Mouse (Mus musculus) forebrain, embryonic 10.5 days (tissue): ENCODE results near the gene Rhbdd1. TPM values are rescaled to one million over a fixed set of nuclear protein-coding genes. Genes with fewer than 3 reads are reported as not detected.
A peak's percentile ranks its signal among the peaks of the same experiment; 100 is the strongest.

ENCODE experiments used
- DNase-seq: peaks from one replicate; pipeline ENCODE4 v3.0.0-alpha.2; 2017; ENCODE audit warnings: low spot score; ENCODE audit errors: extremely low spot score
- H3K27ac ChIP-seq: fragments of 300-500 bp; sonication (generic); 2 replicates; pipeline ENCODE4 v1.5.1; 2016; ENCODE audit warnings: mild to moderate bottlenecking
- H3K27me3 ChIP-seq: fragments of 300-500 bp; sonication (generic); 2 replicates; pipeline ENCODE4 v1.6.1; 2016; ENCODE audit warnings: mild to moderate bottlenecking; ENCODE audit not compliant: poor library complexity, severe bottlenecking
- H3K36me3 ChIP-seq: fragments of 300-500 bp; sonication (generic); replicated peaks from 2 replicates; pipeline ENCODE4 v1.6.1; 2016; ENCODE audit warnings: mild to moderate bottlenecking, moderate library complexity
- H3K4me1 ChIP-seq: fragments of 300-500 bp; sonication (generic); 2 replicates; pipeline ENCODE4 v1.6.1; 2016
- H3K4me3 ChIP-seq: fragments of 300-500 bp; sonication (generic); 2 replicates; pipeline ENCODE4 v1.5.1; 2016; ENCODE audit warnings: mild to moderate bottlenecking, moderate library complexity
- H3K9me3 ChIP-seq: fragments of 300-500 bp; sonication (generic); 2 replicates; pipeline ENCODE4 v1.6.1; 2016; ENCODE audit warnings: mild to moderate bottlenecking, moderate library complexity
- WGBS: fragments of 180-500 bp; shearing (Covaris S2); methylation state at CpG from one replicate; pipeline ENCODE4 v1.1.7; 2016; 5-methylcytosine and 5-hydroxymethylcytosine counted together
- polyA plus RNA-seq: library from polyadenylated mRNA; unstranded; fragments of >200 nt; fragmentation: Nextera tagmentation; extraction: Ambion mirVana; gene quantifications from 2 replicates; pipeline ENCODE4 v1.2.1, GENCODE M21; 2016

Gene Rhbdd1
- polyA plus RNA-seq, 1 experiment from 2014 or later, result 10.2 TPM

GRCm38 (mm10) chr1:82287052-82287775 lies 29.0 kb upstream of the Rhbdd1 start:
- H3K27ac ChIP-seq, result peak overlapping the region; percentile 96

GRCm38 (mm10) chr1:82287776-82288325 lies 28.4 kb upstream of the Rhbdd1 start:
- peaks cover 23% of the 10 kb centered on the region for H3K9me3 ChIP-seq
- H3K36me3 ChIP-seq, result peaks cover 34% of the 10 kb centered on the region
- no peak for DNase-seq
- 95% methylated on average over 16 of the region's 16 CpGs for WGBS
- peaks cover 28% of the 10 kb centered on the region for H3K27me3 ChIP-seq
- H3K4me1 ChIP-seq, result peaks cover 92% of the 10 kb centered on the region
- H3K27ac ChIP-seq, result peak overlapping the region; percentile 96
- H3K4me3 ChIP-seq, result peak overlapping the region; percentile 80

More at GRCm38 (mm10) chr1:82287052-82287775, 29.0 kb upstream of the Rhbdd1 start:
- peaks cover 92% of the 10 kb centered on the region for H3K4me1 ChIP-seq
- no peak for DNase-seq
- H3K9me3 ChIP-seq, result peaks cover 23% of the 10 kb centered on the region
- peaks cover 36% of the 10 kb centered on the region for H3K36me3 ChIP-seq
- H3K4me3 ChIP-seq, result peak overlapping the region; percentile 80
- H3K27me3 ChIP-seq, result peaks cover 28% of the 10 kb centered on the region
- 74% methylated on average over 22 of the region's 22 CpGs for WGBS

GRCm38 (mm10) chr1:82288421-82288990 lies 27.7 kb upstream of the Rhbdd1 start:
- peaks cover 92% of the 10 kb centered on the region for H3K4me1 ChIP-seq
- H3K9me3 ChIP-seq, result peaks cover 23% of the 10 kb centered on the region
- no peak for DNase-seq
- H3K36me3 ChIP-seq, result peaks cover 34% of the 10 kb centered on the region
- WGBS, result 97% methylated on average over 18 of the region's 18 CpGs
- peaks cover 28% of the 10 kb centered on the region for H3K27me3 ChIP-seq
- H3K27ac ChIP-seq, result peak overlapping the region; percentile 97; the same call in 1 of the 2 replicates
- peak overlapping the region; percentile 80 for H3K4me3 ChIP-seq

GRCm38 (mm10) chr1:82289116-82289989 lies 26.9 kb upstream of the Rhbdd1 start:
- H3K4me3 ChIP-seq, result peak overlapping the region; percentile 80
- H3K4me1 ChIP-seq, result peaks cover 90% of the 10 kb centered on the region
- 77% methylated on average over 35 of the region's 35 CpGs for WGBS
- H3K36me3 ChIP-seq, result peaks cover 34% of the 10 kb centered on the region
- H3K27me3 ChIP-seq, result peaks cover 28% of the 10 kb centered on the region
- peak overlapping the region; percentile 97 for H3K27ac ChIP-seq
- H3K9me3 ChIP-seq, result peaks cover 23% of the 10 kb centered on the region
- no peak for DNase-seq

DNA sequence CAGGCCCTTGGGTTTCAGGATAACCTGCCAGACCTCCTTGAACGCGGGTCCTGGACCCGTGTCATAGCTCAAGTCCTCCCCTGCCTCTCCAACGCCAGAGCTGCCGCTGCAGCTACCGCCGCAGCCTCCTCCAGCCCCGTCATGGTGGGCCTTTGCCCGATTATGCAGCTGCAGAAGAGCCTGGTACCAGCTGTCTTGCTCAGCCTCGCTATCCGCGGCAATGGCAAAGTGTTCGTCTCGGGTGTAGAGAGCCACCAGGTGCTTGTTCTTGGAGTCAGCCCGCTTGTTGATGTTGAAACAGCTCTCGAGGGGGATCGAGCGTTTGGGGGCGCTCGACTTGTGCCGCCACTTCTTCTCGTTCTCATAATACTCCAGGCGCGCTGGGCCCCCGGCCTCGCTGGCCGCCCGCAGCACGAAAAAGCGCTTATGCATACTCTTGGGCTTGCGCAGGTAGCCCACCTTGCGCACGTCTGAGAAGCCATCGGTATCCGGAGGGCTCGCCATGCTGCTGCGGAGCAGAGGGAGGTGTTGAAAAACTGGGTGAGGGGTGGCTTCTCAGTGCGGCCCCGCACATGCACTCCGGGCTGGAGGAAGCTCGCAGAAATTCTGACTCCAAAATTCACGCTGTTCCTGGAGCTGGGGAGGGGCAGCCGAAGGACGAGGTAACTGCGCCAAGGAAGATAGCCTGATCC lies 26.1 kb upstream of the Rhbdd1 start:
- Histone ChIP-seq H3K4me3 (peak overlapping the region; percentile 80), H3K4me1 (peaks cover 82% of the 10 kb centered on the region), H3K9me3 (peaks cover 23% of the 10 kb centered on the region), H3K27me3 (peaks cover 28% of the 10 kb centered on the region), H3K36me3 (peaks cover 34% of the 10 kb centered on the region), H3K27ac (peak overlapping the region; percentile 97)
- under 1% methylated on average over 45 of the region's 45 CpGs for WGBS
- peak; percentile 58 for DNase-seq

- Histone ChIP-seq H3K36me3 (peaks cover 34% of the 10 kb centered on the region), H3K27ac (peak overlapping the region; percentile 97), H3K27me3 (peaks cover 28% of the 10 kb centered on the region), H3K4me3 (peak overlapping the region; percentile 80), H3K9me3 (peaks cover 23% of the 10 kb centered on the region), H3K4me1 (peaks cover 76% of the 10 kb centered on the region)
- DNase-seq, result peak; percentile 81
- WGBS, result under 1% methylated on average over 31 of the region's 31 CpGs
Measured at GRCm38 (mm10) chr1:82290723-82291150, 25.5 kb upstream of the Rhbdd1 start.

DNA sequence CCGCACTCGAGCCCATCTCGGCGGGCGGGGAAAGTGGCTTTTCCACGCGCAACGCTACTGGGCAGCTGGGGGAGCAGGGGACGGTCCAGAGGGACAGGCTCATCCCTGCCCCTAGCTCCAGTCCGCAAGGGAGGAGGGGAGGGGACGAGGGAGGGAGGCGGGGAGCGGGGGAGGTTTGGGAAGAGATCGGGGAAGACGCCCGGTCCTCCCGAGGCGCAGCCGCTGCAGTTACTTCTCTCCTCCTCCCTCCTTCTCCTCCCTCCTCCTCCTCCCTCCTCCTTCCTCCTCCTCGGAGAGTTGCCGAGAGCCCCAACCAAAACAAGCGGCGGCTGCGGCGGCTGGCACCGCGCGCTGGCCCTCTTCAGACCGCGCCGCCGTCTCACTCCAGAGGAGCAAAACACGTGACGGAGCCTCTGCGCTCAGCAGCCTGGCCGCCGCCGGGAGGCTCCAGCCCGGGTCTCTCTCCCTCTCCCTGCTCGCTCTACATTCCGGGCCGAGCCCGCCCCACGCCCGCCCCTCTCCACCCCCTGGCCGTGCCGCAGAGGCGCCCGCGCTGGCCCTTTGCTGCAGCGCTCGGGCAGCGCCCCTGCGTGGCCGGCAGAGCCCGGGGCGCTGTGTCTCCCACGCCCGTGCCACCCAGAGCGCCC lies 25.0 kb upstream of the Rhbdd1 start, which contains the start of gene Irs1:
Gene Irs1 (minus strand): TSS at position 266 of the 647 bp plus-strand sequence.
- peaks cover 23% of the 10 kb centered on the region for H3K9me3 ChIP-seq
- peaks cover 34% of the 10 kb centered on the region for H3K36me3 ChIP-seq
- under 1% methylated on average over 53 of the region's 60 CpGs for WGBS
- peak within 1 kb of the TSS; percentile 80 for H3K4me3 ChIP-seq
- peaks cover 71% of the 10 kb centered on the region for H3K4me1 ChIP-seq
- peaks cover 28% of the 10 kb centered on the region for H3K27me3 ChIP-seq
- peak; percentile 89 for DNase-seq
- H3K27ac ChIP-seq, result peak within 1 kb of the TSS; percentile 97

DNA sequence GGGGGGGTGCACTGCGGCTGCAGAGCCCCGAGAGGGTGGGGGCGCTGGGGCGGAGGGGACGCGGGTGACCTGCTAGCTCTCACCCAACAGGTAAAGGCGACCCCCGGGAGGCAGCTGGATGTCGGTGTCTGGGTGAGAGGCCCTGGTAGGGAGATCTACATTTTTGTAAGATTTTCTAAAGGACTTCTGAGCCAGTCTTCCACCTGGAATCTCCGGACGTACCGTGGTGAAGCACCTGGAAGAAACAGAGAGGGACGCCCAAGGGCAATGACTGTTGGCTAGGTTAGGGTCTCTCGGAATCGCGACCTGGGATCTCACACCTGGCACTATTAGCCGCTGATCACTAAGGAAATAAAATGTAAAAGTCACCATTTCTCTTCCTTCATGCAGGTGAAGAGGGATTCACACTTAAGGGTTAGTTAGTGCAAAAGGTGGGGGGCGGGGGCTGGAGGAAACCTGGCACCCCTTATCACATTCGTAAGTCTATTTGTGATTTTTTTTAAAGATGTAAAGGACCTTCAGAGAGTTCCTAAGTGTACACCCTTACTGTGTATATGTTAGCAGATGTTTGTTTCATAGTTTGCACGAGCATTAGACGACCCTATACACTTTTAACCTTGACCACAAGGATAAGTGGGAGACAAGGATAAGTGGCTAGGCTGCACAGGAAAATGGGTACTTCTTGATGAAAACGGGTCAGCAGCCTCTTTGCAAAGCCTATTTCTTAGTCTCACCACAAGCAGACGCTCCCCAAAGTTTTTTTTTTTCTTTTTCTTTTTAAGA lies 24.1 kb upstream of the Rhbdd1 start:
- H3K27ac ChIP-seq, result peak overlapping the region; percentile 97
- H3K4me1 ChIP-seq, result peaks cover 63% of the 10 kb centered on the region
- peaks cover 26% of the 10 kb centered on the region for H3K36me3 ChIP-seq
- DNase-seq, result no peak
- peaks cover 22% of the 10 kb centered on the region for H3K9me3 ChIP-seq
- H3K4me3 ChIP-seq, result peak overlapping the region; percentile 80
- H3K27me3 ChIP-seq, result peaks cover 24% of the 10 kb centered on the region
- WGBS, result 2% methylated on average over 23 of the region's 23 CpGs

DNA sequence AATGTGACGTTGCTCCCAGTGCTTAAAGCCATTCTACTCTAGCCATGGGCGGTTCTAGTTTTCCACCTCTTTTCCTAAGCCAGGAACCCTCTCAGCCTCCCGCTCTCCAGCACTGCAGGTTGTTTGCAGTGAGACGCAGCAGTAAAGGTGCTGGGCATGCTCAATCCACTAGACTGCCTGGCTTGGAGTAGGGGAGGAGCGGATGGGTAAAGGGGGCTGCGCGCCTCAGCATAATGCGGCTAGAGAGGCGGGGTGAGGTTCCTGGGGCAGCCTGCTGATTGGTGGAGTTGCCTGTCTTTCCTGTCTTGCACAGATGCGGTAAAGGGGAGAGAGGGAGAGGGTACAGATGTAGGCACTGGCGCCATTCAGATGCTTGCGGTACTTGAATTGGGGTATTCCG lies 23.5 kb upstream of the Rhbdd1 start:
- Histone ChIP-seq H3K36me3 (peaks cover 20% of the 10 kb centered on the region), H3K27ac (peak overlapping the region; percentile 97), H3K27me3 (peaks cover 19% of the 10 kb centered on the region), H3K4me3 (peak overlapping the region; percentile 80), H3K4me1 (peaks cover 56% of the 10 kb centered on the region), H3K9me3 (peaks cover 16% of the 10 kb centered on the region)
- under 1% methylated on average over 13 of the region's 13 CpGs for WGBS
- peak; percentile 87 for DNase-seq

GRCm38 (mm10) chr1:82294102-82294501 lies 22.1 kb upstream of the Rhbdd1 start:
- Histone ChIP-seq H3K36me3 (peaks cover 7% of the 10 kb centered on the region), H3K4me3 (no peak overlapping the region), H3K4me1 (peaks cover 43% of the 10 kb centered on the region), H3K27ac (no peak overlapping the region), H3K9me3 (peaks cover 2% of the 10 kb centered on the region), H3K27me3 (peaks cover 6% of the 10 kb centered on the region)
- WGBS, result 17% methylated on average over 6 of the region's 6 CpGs
- DNase-seq, result no peak

DNA sequence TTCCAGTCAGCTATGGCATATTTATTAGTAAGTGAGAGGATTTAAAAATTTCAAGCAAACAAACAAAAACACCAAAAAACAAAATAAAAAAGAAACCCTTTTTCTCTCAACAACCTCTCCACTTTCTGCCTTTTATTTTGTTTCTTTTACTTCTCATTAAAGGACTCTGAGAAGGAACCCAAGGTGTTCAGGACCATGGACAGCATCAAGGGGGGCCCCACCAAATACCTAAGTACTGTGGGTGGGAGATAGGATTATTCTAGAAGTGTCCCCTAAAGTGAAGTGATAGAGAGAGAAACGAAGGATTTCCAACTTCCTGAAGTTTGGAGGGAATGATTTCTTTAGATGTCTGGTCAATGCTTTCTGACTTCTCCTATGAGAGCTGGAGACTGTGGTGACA lies 17.7 kb upstream of the Rhbdd1 start:
- H3K9me3 ChIP-seq, result no peaks in the 10 kb centered on the region
- peaks cover 5% of the 10 kb centered on the region; the same call in 1 of the 2 replicates for H3K4me1 ChIP-seq
- no peak for DNase-seq
- no peaks in the 10 kb centered on the region for H3K27me3 ChIP-seq
- H3K36me3 ChIP-seq, result no peaks in the 10 kb centered on the region
- H3K4me3 ChIP-seq, result no peak overlapping the region
- 46% methylated on average over 1 of the region's 1 CpGs for WGBS
- H3K27ac ChIP-seq, result no peak overlapping the region
